Mouse (Mus musculus) lung, embryonic 15.5 days (tissue): Measurements from ENCODE around the gene Fam57b. TPM values are rescaled to one million over a fixed set of nuclear protein-coding genes. Genes with fewer than 3 reads are reported as not detected.
A peak's percentile ranks its signal among the peaks of the same experiment; 100 is the strongest.
"Not testable (repeated sequence)": the region's sequence is repeated elsewhere in the genome, so short reads cannot be mapped to it uniquely, and the experiment has no call there.

Source experiments
- ATAC-seq: fragments of 200-750 bp; cut with Nextera tagmentation; 2 replicates; pipeline ENCODE4 v1.8.0; 2017; ENCODE audit warnings: moderate number of reproducible peaks, borderline replicate concordance; ENCODE audit not compliant: low FRiP score, low TSS enrichment; ENCODE audit errors: extremely low read depth
- H3K27ac ChIP-seq: fragments of 300-500 bp; sonication (generic); 2 replicates; pipeline ENCODE4 v1.5.1; 2015; ENCODE audit warnings: moderate library complexity, mild to moderate bottlenecking, inconsistent platforms
- H3K27me3 ChIP-seq: fragments of 300-500 bp; sonication (generic); 2 replicates; pipeline ENCODE4 v1.6.1; 2015; ENCODE audit warnings: inconsistent platforms
- H3K36me3 ChIP-seq: fragments of 300-500 bp; sonication (generic); 2 replicates; pipeline ENCODE4 v1.6.1; 2015; ENCODE audit warnings: inconsistent platforms
- H3K4me1 ChIP-seq: fragments of 300-500 bp; sonication (generic); 2 replicates; pipeline ENCODE4 v1.6.1; 2015; ENCODE audit warnings: inconsistent platforms
- H3K4me2 ChIP-seq: fragments of 300-500 bp; sonication (generic); 2 replicates; pipeline ENCODE4 v1.6.1; 2015; ENCODE audit warnings: inconsistent platforms, mild to moderate bottlenecking, moderate library complexity
- H3K4me3 ChIP-seq: fragments of 300-500 bp; sonication (generic); 2 replicates; pipeline ENCODE4 v1.5.1; 2015; ENCODE audit warnings: mild to moderate bottlenecking, inconsistent platforms
- H3K9ac ChIP-seq: fragments of 300-500 bp; sonication (generic); 2 replicates; pipeline ENCODE4 v1.6.1; 2015; ENCODE audit warnings: inconsistent platforms
- H3K9me3 ChIP-seq: fragments of 300-500 bp; sonication (generic); 2 replicates; pipeline ENCODE4 v1.6.1; 2016; ENCODE audit warnings: inconsistent platforms
- WGBS: fragments of 180-500 bp; shearing (Covaris S2); methylation state at CpG from one replicate; pipeline ENCODE4 v1.1.7; 2015; 5-methylcytosine and 5-hydroxymethylcytosine counted together
- polyA plus RNA-seq: library from polyadenylated mRNA; unstranded; fragments of >200 nt; fragmentation: Nextera tagmentation; extraction: Ambion mirVana; gene quantifications from 2 replicates; pipeline ENCODE4 v1.2.1, GENCODE M21; 2015

Fam57b gene
- polyA plus RNA-seq, 1 experiment from 2014 or later, result 0.19 TPM

DNA sequence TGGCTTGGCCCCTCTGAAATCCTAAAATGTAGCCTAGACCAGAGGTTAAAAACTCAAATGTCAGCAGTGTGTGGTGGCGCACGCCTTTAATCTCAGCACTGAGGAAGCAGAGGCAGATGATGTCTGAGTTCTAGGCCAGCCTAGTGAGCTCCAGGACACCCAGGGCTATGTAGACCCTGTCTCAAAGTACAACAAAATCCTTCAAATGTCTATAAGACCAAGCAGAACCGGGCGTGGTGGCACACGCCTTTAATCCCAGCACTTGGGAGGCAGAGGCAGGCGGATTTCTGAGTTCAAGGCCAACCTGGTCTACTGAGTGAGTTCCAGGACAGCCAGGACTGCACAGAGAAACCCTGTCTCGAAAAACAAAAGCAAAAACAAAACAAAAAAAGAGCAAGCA, 18.4 kb upstream of the Fam57b start:
- H3K4me1 ChIP-seq, result peaks cover 60% of the 10 kb centered on the region
- not testable (repeated sequence) for ATAC-seq, H3K4me3 ChIP-seq, H3K4me2 ChIP-seq, H3K9ac ChIP-seq, H3K36me3 ChIP-seq, H3K27me3 ChIP-seq, H3K9me3 ChIP-seq
- peak overlapping the region; percentile 39; the same call in 1 of the 2 replicates for H3K27ac ChIP-seq
- WGBS, result 85% methylated on average over 7 of the region's 7 CpGs

- Histone ChIP-seq H3K4me1 (peaks cover 56% of the 10 kb centered on the region), H3K36me3 (peaks cover 18% of the 10 kb centered on the region), H3K27me3 (no peaks in the 10 kb centered on the region), H3K9ac (peak overlapping the region; percentile 45), H3K4me2 (peak overlapping the region; percentile 87), H3K4me3 (peak overlapping the region; percentile 40), H3K9me3 (no peaks in the 10 kb centered on the region), H3K27ac (peak overlapping the region; percentile 39)
- ATAC-seq, result peak; percentile 62; the same call in 1 of the 2 replicates
- WGBS, result under 1% methylated on average over 21 of the region's 21 CpGs
Observed at GRCm38 (mm10) chr7:126779983-126780970, 17.2 kb upstream of the Fam57b start.

DNA sequence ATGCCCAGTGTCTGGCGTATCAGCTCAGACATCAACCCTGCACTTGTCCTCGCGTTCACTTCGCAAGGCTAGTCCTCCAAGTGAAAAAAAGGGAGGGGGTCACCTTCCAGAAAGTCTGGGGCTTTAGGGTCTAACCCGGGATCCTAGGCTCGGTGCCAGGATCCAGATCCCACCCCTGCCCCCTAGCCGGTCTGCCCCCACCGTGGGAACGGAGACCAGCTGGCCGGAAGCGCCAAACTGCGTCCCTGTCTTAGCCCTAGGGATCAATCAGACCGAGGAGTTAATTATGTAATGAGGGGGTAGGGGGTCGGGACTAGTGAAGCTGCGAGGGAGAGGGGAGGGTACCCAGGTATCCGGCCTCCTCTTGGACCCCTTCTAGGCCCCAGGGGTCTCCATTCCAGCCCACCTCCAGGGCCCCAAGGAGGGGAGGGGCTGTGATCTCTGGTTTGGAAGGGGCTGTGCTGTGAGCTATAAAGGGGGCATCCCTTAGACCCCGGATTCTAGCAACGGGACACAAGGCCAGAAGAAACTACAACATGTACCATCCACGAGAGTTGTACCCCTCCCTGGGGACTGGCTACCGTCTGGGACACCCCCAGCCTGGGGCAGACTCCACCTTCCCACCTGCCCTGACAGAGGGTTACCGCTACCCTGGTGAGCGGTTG, 16.4 kb upstream of the Fam57b start, which contains the start of gene Tbx6:
Tbx6 (plus strand) TSS at position 513 of the 665 bp plus-strand sequence.
- Histone ChIP-seq H3K9ac (peak within 1 kb of the TSS; percentile 45), H3K27me3 (no peaks in the 10 kb centered on the region), H3K4me1 (peaks cover 49% of the 10 kb centered on the region), H3K27ac (peak within 1 kb of the TSS; percentile 39), H3K4me3 (peak within 1 kb of the TSS; percentile 40), H3K4me2 (peak within 1 kb of the TSS; percentile 87), H3K9me3 (no peaks in the 10 kb centered on the region), H3K36me3 (peaks cover 26% of the 10 kb centered on the region)
- ATAC-seq, result no peak
- 6% methylated on average over 21 of the region's 22 CpGs for WGBS

- Histone ChIP-seq H3K27me3 (no peaks in the 10 kb centered on the region), H3K36me3 (peaks cover 33% of the 10 kb centered on the region), H3K27ac (no peak overlapping the region), H3K4me3 (peak overlapping the region; percentile 40; the same call in 1 of the 2 replicates), H3K4me1 (peaks cover 44% of the 10 kb centered on the region), H3K4me2 (peak overlapping the region; percentile 87), H3K9ac (peak overlapping the region; percentile 45; the same call in 1 of the 2 replicates), H3K9me3 (no peaks in the 10 kb centered on the region)
- 37% methylated on average over 11 of the region's 11 CpGs for WGBS
- no peak for ATAC-seq
Observed at GRCm38 (mm10) chr7:126781661-126782370, 15.7 kb upstream of the Fam57b start.

DNA sequence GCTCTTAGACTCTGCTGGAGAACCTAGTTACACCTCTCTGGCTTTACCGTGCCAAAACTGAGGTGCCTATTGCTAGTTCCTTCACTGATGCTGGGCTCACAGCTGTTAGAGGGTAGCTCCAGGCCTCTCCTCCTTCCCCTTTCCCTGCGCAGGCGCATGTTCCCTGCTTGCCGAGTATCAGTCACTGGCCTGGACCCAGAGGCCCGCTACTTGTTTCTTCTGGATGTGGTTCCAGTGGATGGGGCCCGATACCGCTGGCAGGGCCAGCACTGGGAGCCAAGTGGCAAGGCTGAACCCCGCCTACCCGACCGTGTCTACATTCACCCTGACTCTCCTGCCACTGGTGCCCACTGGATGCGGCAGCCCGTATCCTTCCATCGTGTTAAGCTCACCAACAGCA, 14.8 kb upstream of the Fam57b start:
- no peaks in the 10 kb centered on the region for H3K9me3 ChIP-seq
- no peak overlapping the region for H3K4me2 ChIP-seq
- no peak overlapping the region for H3K9ac ChIP-seq
- H3K4me1 ChIP-seq, result peaks cover 39% of the 10 kb centered on the region
- ATAC-seq, result no peak
- peaks cover 42% of the 10 kb centered on the region for H3K36me3 ChIP-seq
- WGBS, result 70% methylated on average over 13 of the region's 13 CpGs
- no peak overlapping the region for H3K27ac ChIP-seq
- no peak overlapping the region for H3K4me3 ChIP-seq
- H3K27me3 ChIP-seq, result no peaks in the 10 kb centered on the region

DNA sequence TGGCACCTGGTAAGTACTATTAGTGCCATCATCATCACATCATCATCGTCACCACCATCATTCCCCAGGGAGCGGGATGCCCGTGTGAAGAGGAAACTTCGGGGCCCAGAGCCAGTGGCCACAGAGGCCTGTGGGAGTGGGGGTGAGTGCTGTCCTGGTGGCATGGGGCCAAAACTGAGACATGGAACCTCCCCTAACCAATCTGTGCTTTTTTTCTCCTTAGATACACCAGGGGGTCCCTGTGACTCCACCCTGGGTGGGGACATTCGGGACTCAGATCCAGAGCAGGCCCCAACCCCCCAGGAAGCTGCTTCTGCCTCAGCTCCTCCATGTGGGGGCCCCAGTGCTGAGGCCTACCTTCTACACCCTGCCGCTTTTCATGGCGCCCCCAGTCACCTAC, 13.0 kb upstream of the Fam57b start:
- ATAC-seq, result no peak
- peaks cover 60% of the 10 kb centered on the region for H3K36me3 ChIP-seq

DNA sequence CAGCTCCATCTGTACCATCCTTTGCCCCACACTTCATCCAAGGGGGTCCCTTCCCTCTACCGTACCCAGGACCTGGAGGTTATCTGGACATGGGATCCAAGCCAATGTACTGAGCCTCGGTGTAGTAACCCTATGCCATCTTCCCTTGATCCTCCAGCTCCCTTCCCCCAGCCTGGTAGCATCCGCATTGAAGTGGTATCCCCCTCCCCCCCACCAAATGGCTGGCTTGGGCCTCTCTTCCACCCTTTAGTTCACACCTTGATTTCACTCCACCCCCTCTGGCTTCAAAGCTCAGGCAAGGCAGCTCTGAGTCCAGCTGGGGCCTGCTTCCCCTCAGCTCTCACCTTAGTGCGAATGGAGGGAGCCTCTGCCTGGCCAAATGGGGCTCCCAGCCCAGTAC, 12.4 kb upstream of the Fam57b start:
- H3K27ac ChIP-seq, result no peak overlapping the region
- no peaks in the 10 kb centered on the region for H3K9me3 ChIP-seq
- WGBS, result 54% methylated on average over 4 of the region's 4 CpGs
- H3K4me1 ChIP-seq, result peaks cover 17% of the 10 kb centered on the region
- no peak for ATAC-seq
- no peak overlapping the region for H3K4me3 ChIP-seq
- no peak overlapping the region for H3K4me2 ChIP-seq
- no peak overlapping the region for H3K9ac ChIP-seq
- H3K27me3 ChIP-seq, result no peaks in the 10 kb centered on the region
- peaks cover 65% of the 10 kb centered on the region for H3K36me3 ChIP-seq

More for the DNA sequence above, 13.0 kb upstream of the Fam57b start:
- Histone ChIP-seq H3K4me2 (no peak overlapping the region), H3K27me3 (no peaks in the 10 kb centered on the region), H3K9ac (no peak overlapping the region), H3K4me1 (peaks cover 22% of the 10 kb centered on the region), H3K4me3 (no peak overlapping the region), H3K27ac (no peak overlapping the region), H3K9me3 (no peaks in the 10 kb centered on the region)
- 74% methylated on average over 7 of the region's 7 CpGs for WGBS

- H3K27me3 ChIP-seq, result no peaks in the 10 kb centered on the region
- H3K4me1 ChIP-seq, result peaks cover 19% of the 10 kb centered on the region
- H3K4me3 ChIP-seq, result no peak overlapping the region
- 85% methylated on average over 14 of the region's 14 CpGs for WGBS
- H3K36me3 ChIP-seq, result peaks cover 68% of the 10 kb centered on the region
- no peaks in the 10 kb centered on the region for H3K9me3 ChIP-seq
- no peak for ATAC-seq
- H3K9ac ChIP-seq, result no peak overlapping the region
- no peak overlapping the region for H3K4me2 ChIP-seq
- no peak overlapping the region for H3K27ac ChIP-seq
Observed at GRCm38 (mm10) chr7:126786142-126786541, 11.3 kb upstream of the Fam57b start.

GRCm38 (mm10) chr7:126789141-126789540, 8.3 kb upstream of the Fam57b start:
- Histone ChIP-seq H3K4me1 (peaks cover 21% of the 10 kb centered on the region), H3K27ac (no peak overlapping the region), H3K36me3 (peaks cover 67% of the 10 kb centered on the region), H3K4me3 (no peak overlapping the region), H3K4me2 (no peak overlapping the region), H3K27me3 (no peaks in the 10 kb centered on the region), H3K9ac (no peak overlapping the region), H3K9me3 (no peaks in the 10 kb centered on the region)
- 87% methylated on average over 4 of the region's 4 CpGs for WGBS
- ATAC-seq, result no peak

DNA sequence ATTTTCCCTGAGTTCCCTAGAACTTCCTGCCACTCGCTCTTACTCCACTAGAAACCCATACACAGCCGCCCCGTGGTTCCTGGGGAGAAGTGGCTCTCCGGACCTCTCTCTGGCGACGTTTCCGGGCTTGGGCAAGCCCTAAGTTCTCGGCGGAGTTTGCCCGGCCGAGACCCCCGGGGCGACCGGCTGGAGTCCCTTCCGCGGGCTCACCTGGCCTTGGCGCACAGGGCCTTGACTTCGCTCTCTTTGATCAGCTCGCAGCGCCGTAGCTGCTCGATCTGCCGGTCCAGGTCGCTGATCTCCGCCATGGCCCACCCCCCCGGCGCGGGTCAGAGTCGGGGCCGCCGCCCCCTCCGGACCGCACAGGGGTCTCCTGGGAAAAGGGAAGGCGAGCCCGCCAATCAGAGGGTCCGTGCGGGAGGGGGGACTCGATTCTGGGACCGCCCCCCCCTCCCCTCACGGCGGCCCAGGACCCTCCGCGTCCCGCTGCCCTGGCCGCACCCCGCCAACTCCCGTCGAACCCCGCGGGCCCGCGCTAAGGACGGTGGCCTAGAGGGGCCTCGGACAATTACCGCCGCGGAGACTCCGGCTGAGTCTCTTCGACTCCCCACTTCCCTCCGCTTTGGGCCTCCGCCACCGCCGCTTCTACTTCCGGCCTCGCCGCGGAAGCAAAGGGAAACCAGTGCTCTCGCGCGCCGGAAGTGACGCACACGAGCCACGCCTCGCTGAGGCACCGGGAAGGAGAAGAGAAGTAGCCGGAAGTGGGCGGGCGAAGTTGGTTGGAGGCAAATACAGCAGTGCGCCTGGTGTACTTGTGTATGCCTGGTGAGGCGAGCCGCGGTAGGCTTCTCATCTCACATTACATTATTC, 5.4 kb upstream of the Fam57b start, which contains the start of gene Ppp4c:
Ppp4c (minus strand) TSS at position 646 of the 870 bp plus-strand sequence.
- Histone ChIP-seq H3K4me3 (peak within 1 kb of the TSS; percentile 74), H3K36me3 (peaks cover 66% of the 10 kb centered on the region), H3K9ac (peak within 1 kb of the TSS; percentile 84), H3K9me3 (no peaks in the 10 kb centered on the region), H3K4me2 (peak within 1 kb of the TSS; percentile 62), H3K27ac (peak within 1 kb of the TSS; percentile 98), H3K27me3 (no peaks in the 10 kb centered on the region), H3K4me1 (peaks cover 26% of the 10 kb centered on the region)
- ATAC-seq, result peak; percentile 86
- under 1% methylated on average over 77 of the region's 83 CpGs for WGBS
